Mouse (Mus musculus) heart, embryonic 11.5 days (tissue): ENCODE results near the gene Rtl5. TPM values are rescaled to one million over a fixed set of nuclear protein-coding genes. Genes with fewer than 3 reads are reported as not detected.

Source experiments
- polyA plus RNA-seq: library from polyadenylated mRNA; unstranded; fragments of >200 nt; fragmentation: Nextera tagmentation; extraction: Ambion mirVana; gene quantifications from 2 replicates; pipeline ENCODE4 v1.2.1, GENCODE M21; 2014

The Rtl5 gene
- polyA plus RNA-seq, 1 experiment from 2014 or later, result 0.92 TPM

Other genes starting within 250 kb of the Rtl5 start
- 17.2 and 20.3 TPM in 2 replicates for gene Nhsl2, start 221.9 kb downstream of the Rtl5 start, polyA plus RNA-seq
- 50.9 and 54.2 TPM in 2 replicates for gene Pin4, start 48.1 kb upstream of the Rtl5 start, polyA plus RNA-seq
- gene Ercc6l, start 85.8 kb upstream of the Rtl5 start, polyA plus RNA-seq, result 9.8 and 13.3 TPM in 2 replicates
- gene Rps4x, start 118.1 kb upstream of the Rtl5 start, polyA plus RNA-seq, result 515 and 606 TPM in 2 replicates
- gene Cited1, start 180.9 kb upstream of the Rtl5 start, polyA plus RNA-seq, result 913 and 967 TPM in 2 replicates